Mouse (Mus musculus) testis, adult 2 months (tissue): ENCODE data around the gene Lmx1b.

ENCODE experiments used
- CTCF ChIP-seq: fragments of 200-500 bp; IDR thresholded peaks from 2 replicates; pipeline ENCODE4 v1.5.1; 2012; ENCODE audit warnings: low read depth, mild to moderate bottlenecking, inconsistent platforms, low read length, moderate library complexity; ENCODE audit not compliant: control insufficient read depth, insufficient read depth, insufficient replicate concordance
- POLR2A ChIP-seq: fragments of 200-500 bp; IDR thresholded peaks from 2 replicates; pipeline ENCODE4 v1.6.1; 2012; ENCODE audit warnings: low read depth, mild to moderate bottlenecking, inconsistent platforms, low read length, moderate library complexity; ENCODE audit not compliant: control insufficient read depth

DNA sequence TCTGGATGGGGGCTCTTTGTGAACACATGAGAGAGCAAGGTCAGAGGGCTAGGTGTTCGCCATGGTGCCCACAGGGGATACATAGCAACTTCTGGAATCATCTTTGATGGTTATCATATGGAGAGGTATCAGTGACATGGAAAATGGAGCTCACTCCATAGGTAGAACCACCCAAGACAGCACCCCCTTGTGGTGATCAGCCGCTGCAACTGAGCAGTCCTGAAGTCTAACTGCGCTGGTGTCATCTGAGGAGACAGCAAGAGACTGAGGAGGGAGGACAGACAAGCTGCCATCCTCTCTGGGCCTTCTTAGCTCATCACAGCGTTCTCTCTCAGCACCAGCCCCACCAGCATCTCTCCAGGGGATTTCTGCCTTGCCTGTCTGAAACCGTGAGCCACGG, 39.8 kb downstream of the Lmx1b start:
- TF ChIP-seq CTCF (no peak; the same call in 1 of the 2 replicates), POLR2A (no peak)
